Mouse (Mus musculus) intestine, embryonic 16.5 days (tissue): ENCODE results near the gene E130218I03Rik. TPM values are rescaled to one million over a fixed set of nuclear protein-coding genes. Genes with fewer than 3 reads are reported as not detected.

Experiments used
- ATAC-seq: fragments of 200-750 bp; cut with Nextera tagmentation; 2 replicates; pipeline ENCODE4 v1.8.0; 2017; ENCODE audit warnings: moderate TSS enrichment, moderate library complexity
- H3K27ac ChIP-seq: fragments of 300-500 bp; sonication (generic); 2 replicates; pipeline ENCODE4 v1.5.1; 2014; ENCODE audit warnings: mild to moderate bottlenecking, low read length
- H3K27me3 ChIP-seq: fragments of 300-500 bp; sonication (generic); replicated peaks from 2 replicates; pipeline ENCODE4 v1.6.1; 2014; ENCODE audit warnings: low read length, control low read depth, mixed read lengths; ENCODE audit not compliant: control insufficient read depth, insufficient read depth
- H3K36me3 ChIP-seq: fragments of 300-500 bp; sonication (generic); 2 replicates; pipeline ENCODE4 v1.6.1; 2014; ENCODE audit warnings: low read length, control low read depth; ENCODE audit not compliant: control insufficient read depth, insufficient read depth
- H3K4me1 ChIP-seq: fragments of 300-500 bp; sonication (generic); 2 replicates; pipeline ENCODE4 v1.6.1; 2014; ENCODE audit warnings: low read length, control low read depth, mixed read lengths; ENCODE audit not compliant: control insufficient read depth, insufficient read depth
- H3K4me2 ChIP-seq: fragments of 300-500 bp; sonication (generic); 2 replicates; pipeline ENCODE4 v1.6.1; 2014; ENCODE audit warnings: low read depth, low read length, control low read depth
- H3K4me3 ChIP-seq: fragments of 300-500 bp; sonication (generic); 2 replicates; pipeline ENCODE4 v1.5.1; 2014; ENCODE audit warnings: mild to moderate bottlenecking, low read length
- H3K9ac ChIP-seq: fragments of 300-500 bp; sonication (generic); 2 replicates; pipeline ENCODE4 v1.6.1; 2014; ENCODE audit warnings: low read depth, low read length
- H3K9me3 ChIP-seq: fragments of 300-500 bp; sonication (generic); 2 replicates; pipeline ENCODE4 v1.6.1; 2016; ENCODE audit warnings: low read length, control low read depth; ENCODE audit not compliant: control insufficient read depth
- WGBS: fragments of 180-500 bp; shearing (Covaris S2); extraction: QIAGEN DNeasy Blood & Tissue Kit; methylation state at CpG from one replicate; pipeline ENCODE4 v1.1.7; 2014; 5-methylcytosine and 5-hydroxymethylcytosine counted together
- polyA plus RNA-seq: library from polyadenylated mRNA; unstranded; fragments of >200 nt; fragmentation: Nextera tagmentation; extraction: Ambion mirVana; gene quantifications from 2 replicates; pipeline ENCODE4 v1.2.1, GENCODE M21; 2015

The E130218I03Rik gene
- 0.28 and 0.34 TPM in 2 replicates for polyA plus RNA-seq

DNA sequence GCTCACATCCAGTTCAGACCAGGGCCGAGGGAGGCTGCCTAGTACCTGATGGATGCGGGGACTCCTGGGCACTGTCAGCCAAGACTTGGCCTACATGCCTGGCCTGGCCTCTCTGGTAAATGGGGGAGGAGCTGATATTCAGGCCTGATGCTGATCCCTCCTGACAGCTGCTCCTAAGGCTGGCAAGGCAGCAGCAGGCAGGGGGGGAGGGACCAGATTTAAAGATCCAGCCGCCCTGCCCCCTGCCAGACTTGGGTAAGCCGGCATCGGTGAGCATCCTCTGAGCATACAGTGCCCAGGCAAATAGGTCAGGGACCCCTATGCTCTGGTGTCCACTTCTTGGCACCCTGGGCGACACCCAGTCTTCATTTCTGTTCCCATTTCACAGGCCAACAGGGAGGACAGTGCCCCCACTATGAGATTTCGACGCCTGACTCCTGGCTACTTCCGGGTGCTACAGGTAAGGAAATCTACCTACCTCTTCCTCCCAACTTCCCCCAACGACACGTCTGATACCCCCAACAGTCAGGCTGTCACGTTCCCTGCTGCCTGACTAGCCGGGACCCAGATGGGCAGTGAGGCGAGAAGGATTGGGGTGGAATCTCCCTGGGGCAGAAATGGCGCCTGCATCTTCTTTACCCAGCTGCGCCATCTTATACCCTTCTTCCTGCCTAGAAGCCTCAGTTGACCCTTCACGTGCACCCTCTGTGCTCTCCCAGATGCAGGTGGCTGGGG, at the start of gene E130218I03Rik:
TSS of gene E130218I03Rik (plus strand) at position 147 of the 735 bp plus-strand sequence.
- H3K9ac ChIP-seq: peak within 1 kb of the TSS; percentile 87
- H3K4me1 ChIP-seq: peaks cover 10% of the 10 kb centered on the region
- 94% methylated on average over 17 of the region's 17 CpGs for WGBS
- no peak within 1 kb of the TSS; the same call in 1 of the 2 replicates for H3K4me3 ChIP-seq
- H3K27me3 ChIP-seq: peaks cover 14% of the 10 kb centered on the region; the same call in 1 of the 2 replicates
- H3K27ac ChIP-seq: no peak within 1 kb of the TSS
- no peak for ATAC-seq
- H3K9me3 ChIP-seq: no peaks in the 10 kb centered on the region
- H3K4me2 ChIP-seq: peak within 1 kb of the TSS; percentile 84
- H3K36me3 ChIP-seq: no peaks in the 10 kb centered on the region

- 78% methylated on average over 2 of the region's 2 CpGs for whole genome bisulfite sequencing
- H3K27me3 ChIP-seq: no peaks in the 10 kb centered on the region
Observed at GRCm38 (mm10) chr4:134199371-134199770, 44.1 kb upstream of the E130218I03Rik start.

GRCm38 (mm10) chr4:134202904-134203303, 40.6 kb upstream of the E130218I03Rik start, which contains the start of gene Gm7534:
Gene Gm7534 (minus strand): TSS chr4:134203004.
- 84% methylated on average over 4 of the region's 4 CpGs for WGBS
- no peak for ATAC-seq

More at GRCm38 (mm10) chr4:134199371-134199770, 44.1 kb upstream of the E130218I03Rik start:
- ATAC-seq: no peak
- no peaks in the 10 kb centered on the region for H3K36me3 ChIP-seq
- H3K4me3 ChIP-seq: no peak overlapping the region
- H3K27ac ChIP-seq: no peak overlapping the region
- no peak overlapping the region for H3K4me2 ChIP-seq
- H3K4me1 ChIP-seq: no peaks in the 10 kb centered on the region
- no peak overlapping the region for H3K9ac ChIP-seq
- no peaks in the 10 kb centered on the region for H3K9me3 ChIP-seq

DNA sequence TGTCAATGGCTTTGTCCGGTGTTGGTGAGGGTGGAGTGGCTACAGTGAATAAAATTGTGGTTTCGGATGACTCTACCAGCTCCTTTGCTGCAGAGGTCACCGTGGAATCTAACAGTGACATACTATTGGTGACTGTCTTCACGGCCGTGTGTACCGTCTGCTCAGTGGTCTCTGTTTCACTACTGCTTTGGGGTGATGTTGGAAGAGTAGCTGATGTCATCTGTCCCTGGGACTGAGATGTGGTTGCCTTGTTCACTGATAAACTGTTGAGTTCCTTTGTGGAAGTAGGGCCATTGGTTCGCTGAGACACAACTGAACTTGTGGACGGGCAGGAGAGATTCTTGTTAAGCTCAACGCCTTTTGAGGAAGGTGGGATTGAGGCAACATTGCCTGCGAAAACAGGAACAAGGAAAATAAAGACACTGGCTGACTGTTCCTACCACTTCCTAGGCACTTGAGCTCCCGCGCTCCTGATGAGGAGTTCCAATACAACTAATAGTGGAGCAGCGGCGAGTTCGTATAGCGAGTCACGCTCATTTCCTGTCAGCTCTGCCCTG, 40.0 kb upstream of the E130218I03Rik start:
- H3K27me3 ChIP-seq: no peaks in the 10 kb centered on the region
- no peaks in the 10 kb centered on the region for H3K4me1 ChIP-seq
- no peaks in the 10 kb centered on the region for H3K36me3 ChIP-seq
- H3K9me3 ChIP-seq: no peaks in the 10 kb centered on the region
- no peak overlapping the region for H3K9ac ChIP-seq
- H3K27ac ChIP-seq: no peak overlapping the region
- 86% methylated on average over 17 of the region's 17 CpGs for WGBS
- no peak for ATAC-seq
- no peak overlapping the region for H3K4me2 ChIP-seq
- H3K4me3 ChIP-seq: no peak overlapping the region

More at GRCm38 (mm10) chr4:134202904-134203303, 40.6 kb upstream of the E130218I03Rik start, which contains the start of gene Gm7534:
- Histone ChIP-seq H3K9ac (no peak within 1 kb of the TSS), H3K4me3 (no peak within 1 kb of the TSS), H3K27ac (no peak within 1 kb of the TSS), H3K4me2 (no peak within 1 kb of the TSS), H3K27me3 (no peaks in the 10 kb centered on the region), H3K36me3 (no peaks in the 10 kb centered on the region), H3K4me1 (no peaks in the 10 kb centered on the region), H3K9me3 (no peaks in the 10 kb centered on the region)

DNA sequence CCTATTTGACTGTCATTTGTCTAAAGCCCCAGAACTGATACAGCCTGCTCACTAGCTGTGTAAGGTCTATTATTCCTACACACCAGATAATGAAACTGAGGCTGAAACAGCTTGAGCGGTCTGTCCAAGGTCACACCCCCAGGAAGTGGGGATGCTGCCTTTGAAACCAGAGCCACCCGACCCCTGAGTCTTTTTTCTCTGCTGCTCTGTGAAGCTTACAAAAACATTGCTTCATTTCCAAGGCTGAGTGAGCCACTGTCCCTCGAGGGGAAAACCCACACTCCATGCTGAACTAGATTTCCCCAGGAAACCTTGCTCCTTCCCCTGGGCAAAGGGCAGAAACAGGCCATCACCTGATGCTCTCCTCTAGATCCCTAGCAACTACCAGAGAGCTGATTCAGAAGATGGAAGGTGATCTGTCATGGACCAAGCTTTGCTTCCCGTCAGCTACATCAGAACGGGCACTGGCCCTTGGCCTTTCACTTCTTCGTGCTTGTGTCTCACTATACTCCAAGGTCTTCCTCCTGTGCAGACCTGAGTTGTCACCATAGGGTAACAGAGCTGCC, 36.9 kb upstream of the E130218I03Rik start:
- Histone ChIP-seq H3K4me1 (no peaks in the 10 kb centered on the region), H3K36me3 (no peaks in the 10 kb centered on the region), H3K4me2 (no peak overlapping the region), H3K9ac (no peak overlapping the region), H3K27me3 (no peaks in the 10 kb centered on the region), H3K27ac (no peak overlapping the region), H3K9me3 (no peaks in the 10 kb centered on the region), H3K4me3 (no peak overlapping the region)
- no peak for ATAC-seq
- WGBS: 43% methylated on average over 6 of the region's 6 CpGs

DNA sequence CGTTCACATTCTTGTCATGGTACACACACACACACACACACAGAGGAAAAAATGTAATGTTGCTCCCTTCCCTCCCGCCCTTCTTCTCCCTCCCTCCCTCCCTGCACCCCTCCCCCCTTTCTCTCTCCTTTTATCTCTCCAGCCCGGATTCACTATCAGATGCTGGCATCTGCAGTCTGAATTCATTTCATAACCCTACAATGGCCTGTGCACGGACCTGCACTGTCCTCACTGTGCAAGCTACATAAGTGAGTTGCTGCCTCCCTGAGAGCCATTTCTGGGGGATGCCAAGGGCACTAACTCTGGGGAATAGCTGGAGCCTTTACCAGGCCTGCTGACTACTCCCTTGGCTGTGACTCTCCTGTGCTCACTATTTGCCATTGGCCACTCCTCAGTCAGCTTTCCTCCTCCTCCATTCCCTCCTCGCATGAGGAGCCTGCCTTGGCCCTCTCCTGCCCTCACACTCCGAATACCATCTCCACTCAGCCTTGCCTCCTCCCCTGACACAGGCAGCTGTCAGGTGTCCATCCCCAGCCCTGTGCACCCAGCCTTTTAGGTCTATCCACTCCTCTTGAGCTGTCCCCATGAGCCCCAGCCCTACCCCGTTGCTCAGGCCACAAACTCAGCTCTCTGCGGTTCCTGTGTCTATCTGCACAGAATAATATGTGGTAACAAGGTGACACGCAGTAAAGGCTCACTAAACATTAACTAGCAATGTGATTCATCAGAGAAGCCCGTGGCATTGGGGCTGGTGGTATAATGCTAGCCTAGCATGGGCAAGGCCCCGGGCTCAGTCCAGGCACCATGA, 20.5 kb upstream of the E130218I03Rik start:
- peak overlapping the region; percentile 26; the same call in 1 of the 2 replicates for H3K4me2 ChIP-seq
- no peaks in the 10 kb centered on the region for H3K36me3 ChIP-seq
- no peaks in the 10 kb centered on the region for H3K9me3 ChIP-seq
- no peak overlapping the region for H3K4me3 ChIP-seq
- H3K4me1 ChIP-seq: 0 out of 2 replicates have a peak, but pooled peaks cover 6% of the 10 kb centered on the region
- H3K9ac ChIP-seq: no peak overlapping the region
- peak; percentile 92 for ATAC-seq
- peak overlapping the region; percentile 72 for H3K27ac ChIP-seq
- H3K27me3 ChIP-seq: no peaks in the 10 kb centered on the region
- 34% methylated on average over 11 of the region's 11 CpGs for WGBS

GRCm38 (mm10) chr4:134227194-134227593, 16.3 kb upstream of the E130218I03Rik start, which contains the start of gene Catsper4:
Gene Catsper4 (minus strand): TSS chr4:134227383.
- H3K27ac ChIP-seq: no peak within 1 kb of the TSS
- no peak within 1 kb of the TSS for H3K4me2 ChIP-seq
- no peaks in the 10 kb centered on the region for H3K27me3 ChIP-seq
- peaks cover 11% of the 10 kb centered on the region; the same call in 1 of the 2 replicates for H3K4me1 ChIP-seq
- no peaks in the 10 kb centered on the region for H3K9me3 ChIP-seq
- H3K36me3 ChIP-seq: no peaks in the 10 kb centered on the region
- no peak within 1 kb of the TSS for H3K4me3 ChIP-seq
- WGBS: 72% methylated on average over 8 of the region's 8 CpGs
- no peak for ATAC-seq
- no peak within 1 kb of the TSS for H3K9ac ChIP-seq

- WGBS: 22% methylated on average over 8 of the region's 8 CpGs
- 0 out of 2 replicates have a peak overlapping the region, but pooled peaks have one; percentile 30 for H3K4me2 ChIP-seq
- ATAC-seq: peak; percentile 84
Observed at GRCm38 (mm10) chr4:134230431-134230830, 13.0 kb upstream of the E130218I03Rik start.

More at GRCm38 (mm10) chr4:134230431-134230830, 13.0 kb upstream of the E130218I03Rik start:
- Histone ChIP-seq H3K4me3 (no peak overlapping the region), H3K27ac (peak overlapping the region; percentile 50), H3K27me3 (no peaks in the 10 kb centered on the region), H3K36me3 (no peaks in the 10 kb centered on the region), H3K9me3 (no peaks in the 10 kb centered on the region), H3K4me1 (peaks cover 8% of the 10 kb centered on the region; the same call in 1 of the 2 replicates), H3K9ac (peak overlapping the region; percentile 49)
